Mouse (Mus musculus) C2C12 (cell line): Measurements from ENCODE around the gene 4930579F01Rik. TPM values are rescaled to one million over a fixed set of nuclear protein-coding genes. Genes with fewer than 3 reads are reported as not detected.

Experiments used
- H3K27me3 ChIP-seq: one replicate; pipeline ENCODE4 v1.6.1; 2011; ENCODE audit not compliant: control insufficient read depth, insufficient read depth, insufficient read length
- H3K36me3 ChIP-seq: one replicate; pipeline ENCODE4 v1.6.1; 2011; ENCODE audit not compliant: control insufficient read depth, insufficient read depth
- H3K4me3 ChIP-seq: one replicate; pipeline ENCODE4 v1.5.1; 2011; ENCODE audit warnings: mild to moderate bottlenecking, control low read depth; ENCODE audit not compliant: poor library complexity, insufficient read depth, severe bottlenecking
- H3K79me2 ChIP-seq: one replicate; pipeline ENCODE4 v1.6.1; 2011; ENCODE audit not compliant: control insufficient read depth, insufficient read depth
- H3K79me3 ChIP-seq: one replicate; pipeline ENCODE4 v1.6.1; 2011; ENCODE audit warnings: low read depth, control low read depth
- H3ac ChIP-seq: one replicate; pipeline ENCODE3; 2011; ENCODE audit warnings: low read depth; ENCODE audit not compliant: control insufficient read depth, insufficient read length
- CEBPB ChIP-seq: IDR thresholded peaks from one replicate; pipeline ENCODE4 v1.6.1; 2011; ENCODE audit warnings: low read depth, mild to moderate bottlenecking, control low read depth, moderate library complexity
- CTCF ChIP-seq: IDR thresholded peaks from one replicate; pipeline ENCODE4 v1.5.1; 2011; ENCODE audit not compliant: control insufficient read depth, insufficient read depth, insufficient read length
- FOSL1 ChIP-seq: IDR thresholded peaks from one replicate; pipeline ENCODE4 v1.8.0; 2011; ENCODE audit warnings: mild to moderate bottlenecking, low read length; ENCODE audit not compliant: poor library complexity, insufficient read depth, severe bottlenecking
- MAX ChIP-seq: IDR thresholded peaks from one replicate; pipeline ENCODE4 v1.6.1; 2011; ENCODE audit warnings: mild to moderate bottlenecking, control low read depth
- MYOD1 ChIP-seq: IDR thresholded peaks from one replicate; pipeline ENCODE4 v1.6.1; 2011; ENCODE audit warnings: low read depth; ENCODE audit not compliant: control insufficient read depth, insufficient read length
- MYOG ChIP-seq: IDR thresholded peaks from one replicate; pipeline ENCODE4 v1.6.1; 2011; ENCODE audit not compliant: control insufficient read depth, insufficient read length; ENCODE audit errors: extremely low read depth
- USF1 ChIP-seq: IDR thresholded peaks from one replicate; pipeline ENCODE4 v1.6.1; 2011; ENCODE audit warnings: low read depth, mild to moderate bottlenecking, control low read depth, moderate library complexity
- polyA plus RNA-seq: library from polyadenylated mRNA; unstranded; fragments of >200 nt; fragmentation: generic; extraction: Trizol; gene quantifications from one replicate; pipeline ENCODE4 v1.2.1, GENCODE M21; 2012; ENCODE audit warnings: missing spikeins

4930579F01Rik gene
- polyA plus RNA-seq, 1 experiment, result not detected

DNA sequence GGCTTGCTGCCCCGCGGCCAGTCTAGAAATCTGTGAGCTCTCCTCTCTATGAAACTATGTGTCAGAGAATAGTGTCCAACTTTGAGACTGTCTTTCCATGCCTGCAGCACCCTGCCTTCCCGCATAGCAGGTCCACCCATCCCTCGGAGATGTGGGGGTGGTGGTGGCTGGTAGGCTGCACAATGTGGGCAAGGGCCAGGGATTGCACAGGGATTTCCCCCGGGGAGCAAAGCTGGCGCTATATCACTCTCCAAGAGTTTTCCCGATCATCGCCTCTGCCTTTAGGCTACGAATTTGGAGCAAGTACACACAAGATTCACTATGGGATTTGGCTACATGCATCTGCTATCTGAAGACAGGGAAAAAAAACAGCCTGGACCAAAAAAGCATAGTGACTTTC is 3.9 kb upstream of the 4930579F01Rik start:
- Histone ChIP-seq H3ac (no peak overlapping the region), H3K79me2 (no peaks in the 10 kb centered on the region), H3K36me3 (no peaks in the 10 kb centered on the region), H3K79me3 (no peaks in the 10 kb centered on the region), H3K4me3 (no peak overlapping the region), H3K27me3 (no peaks in the 10 kb centered on the region)
- TF ChIP-seq MYOD1, result no peak
- no peak for TF ChIP-seq CTCF
- no peak for TF ChIP-seq MAX
- no peak for TF ChIP-seq MYOG
- TF ChIP-seq FOSL1, result no peak
- TF ChIP-seq USF1, result no peak
- TF ChIP-seq CEBPB, result no peak

DNA sequence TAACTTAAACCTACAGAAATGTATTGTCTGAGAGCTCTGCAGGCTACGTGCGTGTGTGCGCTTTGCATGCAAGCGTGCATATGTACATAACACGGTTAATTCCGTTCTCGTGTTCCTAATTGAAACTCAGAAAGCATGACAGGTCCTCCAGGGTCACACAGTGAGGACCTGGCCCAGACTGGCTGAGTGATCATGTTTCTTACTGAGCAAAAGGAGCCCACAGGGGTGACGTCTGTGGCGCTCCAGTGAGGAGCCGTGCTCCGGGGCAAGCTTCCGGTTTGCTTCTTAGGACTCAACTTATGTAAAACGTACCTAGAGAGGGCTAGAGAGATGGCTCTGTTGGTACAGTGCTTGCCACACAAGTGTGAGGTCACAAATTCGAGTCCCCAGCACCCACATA is 3.5 kb upstream of the 4930579F01Rik start:
- no peaks in the 10 kb centered on the region for H3K36me3 ChIP-seq
- H3ac ChIP-seq, result no peak overlapping the region
- no peaks in the 10 kb centered on the region for H3K79me2 ChIP-seq
- no peaks in the 10 kb centered on the region for H3K27me3 ChIP-seq
- TF ChIP-seq USF1 (no peak), CEBPB (no peak), FOSL1 (no peak), MYOD1 (no peak), CTCF (no peak), MYOG (no peak), MAX (no peak)
- H3K4me3 ChIP-seq, result no peak overlapping the region
- H3K79me3 ChIP-seq, result no peaks in the 10 kb centered on the region

DNA sequence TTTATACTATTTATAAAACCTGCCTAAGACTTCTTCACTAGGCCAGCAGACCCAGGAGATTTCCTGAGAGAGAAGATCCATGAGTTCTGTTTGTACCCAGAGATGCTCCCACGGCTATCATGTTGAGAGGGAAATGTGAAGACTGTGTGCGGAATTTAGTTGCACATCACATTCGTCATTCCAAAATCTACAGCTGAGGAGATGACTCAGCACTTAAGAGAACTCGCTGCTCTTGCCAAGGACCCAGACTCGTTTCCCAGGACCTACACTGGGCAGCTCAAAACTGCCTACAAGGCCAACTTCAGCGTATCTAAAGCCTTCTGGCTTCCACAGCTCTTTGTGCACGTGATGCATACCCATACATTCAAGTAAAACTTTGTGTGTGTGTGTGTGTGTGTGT is 1.4 kb downstream of the 4930579F01Rik start:
- Histone ChIP-seq H3ac (no peak overlapping the region), H3K4me3 (no peak overlapping the region), H3K79me2 (no peaks in the 10 kb centered on the region), H3K27me3 (no peaks in the 10 kb centered on the region), H3K36me3 (no peaks in the 10 kb centered on the region), H3K79me3 (no peaks in the 10 kb centered on the region)
- TF ChIP-seq CTCF (no peak), MYOD1 (no peak), FOSL1 (no peak), MYOG (no peak), CEBPB (no peak), USF1 (no peak), MAX (no peak)

DNA sequence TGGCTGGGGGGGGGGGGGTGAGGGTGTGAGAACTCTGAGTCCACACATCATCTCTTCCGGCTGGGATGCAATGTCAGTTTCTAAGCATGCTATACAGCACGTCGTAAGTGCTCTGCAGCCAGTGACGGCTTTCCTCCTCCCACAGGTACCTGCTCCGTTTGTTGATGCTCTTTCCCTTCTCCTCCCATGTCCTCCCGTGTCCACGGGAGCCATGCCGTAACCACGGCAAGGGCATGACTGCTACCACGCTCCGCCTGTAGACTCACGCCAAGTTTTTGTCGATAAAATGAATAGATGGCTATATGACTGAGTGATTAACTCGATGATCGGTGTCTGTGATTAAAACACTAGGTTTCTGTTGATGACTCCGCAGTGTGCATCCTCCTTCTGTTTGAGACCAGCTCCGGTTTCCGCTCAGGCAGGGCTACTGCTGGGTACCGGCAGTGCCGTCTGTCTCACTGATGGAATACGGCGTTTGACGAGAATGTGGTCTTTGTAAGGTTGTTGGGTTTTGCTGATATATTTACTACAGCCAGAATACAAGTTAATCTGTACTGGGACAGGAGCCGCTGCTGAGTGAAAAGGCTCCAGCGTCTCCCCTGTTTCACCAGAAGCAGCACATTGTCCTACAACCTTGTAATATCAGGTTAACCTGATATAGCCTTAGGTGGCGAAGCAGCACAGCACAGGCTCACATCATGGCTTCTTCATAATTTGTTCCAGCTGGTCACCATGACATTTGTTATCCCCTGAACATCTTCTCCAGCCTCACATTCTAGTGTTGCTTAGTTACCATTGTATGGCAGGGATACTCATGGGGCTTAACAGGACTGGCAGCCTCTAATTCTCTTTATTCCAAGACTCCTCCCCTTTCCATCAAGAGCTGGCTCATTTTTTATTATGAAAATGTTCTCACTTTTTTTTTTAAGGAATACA is 7.4 kb downstream of the 4930579F01Rik start:
- TF ChIP-seq USF1 (no peak), FOSL1 (no peak), CEBPB (no peak), MAX (no peak), MYOD1 (no peak), MYOG (no peak), CTCF (no peak)
- no peaks in the 10 kb centered on the region for H3K79me2 ChIP-seq
- H3K36me3 ChIP-seq, result no peaks in the 10 kb centered on the region
- H3K27me3 ChIP-seq, result no peaks in the 10 kb centered on the region
- H3K79me3 ChIP-seq, result no peaks in the 10 kb centered on the region
- H3ac ChIP-seq, result no peak overlapping the region
- no peak overlapping the region for H3K4me3 ChIP-seq

DNA sequence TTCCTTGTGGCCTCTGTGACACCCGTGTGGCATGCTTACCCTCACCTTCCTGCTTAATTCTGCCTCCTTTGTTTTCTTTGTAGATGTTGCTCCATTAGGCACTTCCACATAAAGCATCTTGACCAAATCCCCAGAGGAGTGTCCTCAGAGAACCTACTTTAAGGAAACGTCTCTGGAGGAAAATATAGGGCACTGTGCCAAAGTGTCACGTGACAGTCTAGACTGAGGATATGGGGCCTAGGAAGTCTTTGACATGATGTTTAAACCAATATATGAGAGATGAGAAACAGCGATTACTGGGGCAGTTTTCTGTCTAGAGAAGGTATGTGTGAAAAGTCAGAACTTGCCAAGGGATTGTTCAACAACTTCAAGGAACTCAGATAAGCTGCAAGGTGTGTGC is 8.3 kb downstream of the 4930579F01Rik start:
- Histone ChIP-seq H3K36me3 (no peaks in the 10 kb centered on the region), H3K4me3 (no peak overlapping the region), H3ac (no peak overlapping the region), H3K79me3 (no peaks in the 10 kb centered on the region), H3K27me3 (no peaks in the 10 kb centered on the region), H3K79me2 (no peaks in the 10 kb centered on the region)
- no peak for TF ChIP-seq FOSL1
- TF ChIP-seq USF1, result peak; percentile 54
- no peak for TF ChIP-seq MAX

DNA sequence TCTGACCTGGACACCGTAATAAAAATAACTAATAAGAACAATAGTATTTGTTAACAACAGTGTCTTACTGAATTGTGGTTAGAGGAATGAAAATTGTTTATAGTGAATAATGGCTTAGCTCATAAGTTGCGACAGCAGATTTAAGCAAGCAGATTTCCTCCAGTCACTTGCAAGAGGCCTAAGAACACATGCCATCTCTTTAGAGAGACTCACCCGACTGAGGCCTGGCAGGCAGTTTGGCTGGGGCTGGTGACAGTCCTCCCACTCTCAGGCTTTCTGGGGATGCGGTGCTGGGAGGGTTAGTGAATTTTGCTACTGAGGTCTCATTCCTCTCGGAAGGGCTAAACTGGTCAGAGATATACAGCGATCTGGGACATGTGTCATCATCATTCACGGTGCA is 10.3 kb downstream of the 4930579F01Rik start:
- Histone ChIP-seq H3K4me3 (no peak overlapping the region), H3ac (no peak overlapping the region), H3K79me3 (no peaks in the 10 kb centered on the region), H3K79me2 (no peaks in the 10 kb centered on the region), H3K36me3 (no peaks in the 10 kb centered on the region), H3K27me3 (no peaks in the 10 kb centered on the region)
- TF ChIP-seq USF1, result no peak
- no peak for TF ChIP-seq CTCF
